Mouse (Mus musculus): ENCODE data around the gene Smyd3. TPM values are rescaled to one million over a fixed set of nuclear protein-coding genes. Genes with fewer than 3 reads are reported as not detected.

The Smyd3 gene
- polyA plus RNA-seq, 1 experiment from 2014 or later: 9.5 TPM

- Histone ChIP-seq H3K27ac (no peak overlapping the region), H3K9ac (no peak overlapping the region), H3K27me3 (replicated peaks) (no peaks in the 10 kb centered on the region), H3K4me2 (no peak overlapping the region), H3K36me3 (no peaks in the 10 kb centered on the region), H3K9me3 (replicated peaks) (no peaks in the 10 kb centered on the region), H3K4me1 (no peaks in the 10 kb centered on the region), H3K4me3 (no peak overlapping the region)
- WGBS (ENCODE audit: insufficient replicate concordance): 67% methylated on average over 2 of the region's 2 CpGs
- ATAC-seq: no peak
Measured at GRCm38 (mm10) chr1:179446845-179447212, 71.0 kb downstream of the Smyd3 start.

DNA sequence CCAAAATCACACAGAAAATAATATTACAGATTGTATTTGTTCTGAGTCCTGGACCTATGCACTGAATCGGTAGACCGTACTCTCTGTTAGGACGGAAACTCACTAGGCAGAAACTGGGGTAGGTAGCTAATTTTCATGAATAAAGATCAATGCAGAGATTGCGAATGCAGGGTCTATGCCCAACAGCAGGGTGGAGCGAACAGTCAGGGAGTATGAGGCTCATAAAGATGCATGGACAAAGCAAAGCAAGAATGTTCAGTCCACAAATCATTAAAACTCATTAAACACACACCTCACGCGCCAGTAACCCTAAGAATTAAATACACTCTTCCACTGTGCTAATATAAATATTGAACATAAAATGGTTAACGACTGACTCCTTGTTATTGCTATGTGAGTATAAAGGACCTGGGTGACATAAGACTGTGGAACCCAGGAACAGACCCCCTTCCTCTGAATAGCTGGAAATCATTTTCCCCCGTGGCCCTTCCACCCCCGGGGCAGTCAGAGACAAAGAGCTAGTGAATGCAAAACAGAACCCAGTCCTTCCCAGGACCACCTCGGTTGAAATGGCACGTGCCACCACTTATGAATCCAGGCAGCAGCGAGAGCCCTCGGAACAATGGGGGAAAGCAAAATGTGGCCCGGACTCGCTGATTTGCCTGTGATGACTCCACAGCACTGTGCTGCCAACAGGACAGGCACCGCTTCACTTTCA is 71.6 kb downstream of the Smyd3 start:
- no peaks in the 10 kb centered on the region for H3K9me3 ChIP-seq (replicated peaks)
- WGBS (ENCODE audit: insufficient replicate concordance): 72% methylated on average over 17 of the region's 17 CpGs
- no peaks in the 10 kb centered on the region for H3K4me1 ChIP-seq
- H3K27me3 ChIP-seq (replicated peaks): no peaks in the 10 kb centered on the region
- ATAC-seq: no peak
- no peak overlapping the region for H3K4me2 ChIP-seq
- no peaks in the 10 kb centered on the region for H3K36me3 ChIP-seq
- no peak overlapping the region for H3K27ac ChIP-seq
- H3K4me3 ChIP-seq: no peak overlapping the region
- H3K9ac ChIP-seq: no peak overlapping the region

GRCm38 (mm10) chr1:179443835-179444234 is 74.0 kb downstream of the Smyd3 start:
- Histone ChIP-seq H3K9ac (no peak overlapping the region), H3K36me3 (no peaks in the 10 kb centered on the region), H3K27me3 (replicated peaks) (no peaks in the 10 kb centered on the region), H3K4me3 (no peak overlapping the region), H3K4me2 (no peak overlapping the region), H3K4me1 (no peaks in the 10 kb centered on the region), H3K27ac (no peak overlapping the region), H3K9me3 (replicated peaks) (no peaks in the 10 kb centered on the region)
- WGBS (ENCODE audit: insufficient replicate concordance): 72% methylated on average over 13 of the region's 13 CpGs
- ATAC-seq: no peak

GRCm38 (mm10) chr1:179443423-179443822 is 74.4 kb downstream of the Smyd3 start:
- Histone ChIP-seq H3K27ac (no peak overlapping the region), H3K9me3 (replicated peaks) (no peaks in the 10 kb centered on the region), H3K36me3 (no peaks in the 10 kb centered on the region), H3K4me3 (no peak overlapping the region), H3K27me3 (replicated peaks) (no peaks in the 10 kb centered on the region), H3K4me1 (no peaks in the 10 kb centered on the region), H3K4me2 (no peak overlapping the region), H3K9ac (no peak overlapping the region)
- no peak for ATAC-seq
- WGBS (ENCODE audit: insufficient replicate concordance): 57% methylated on average over 8 of the region's 8 CpGs

DNA sequence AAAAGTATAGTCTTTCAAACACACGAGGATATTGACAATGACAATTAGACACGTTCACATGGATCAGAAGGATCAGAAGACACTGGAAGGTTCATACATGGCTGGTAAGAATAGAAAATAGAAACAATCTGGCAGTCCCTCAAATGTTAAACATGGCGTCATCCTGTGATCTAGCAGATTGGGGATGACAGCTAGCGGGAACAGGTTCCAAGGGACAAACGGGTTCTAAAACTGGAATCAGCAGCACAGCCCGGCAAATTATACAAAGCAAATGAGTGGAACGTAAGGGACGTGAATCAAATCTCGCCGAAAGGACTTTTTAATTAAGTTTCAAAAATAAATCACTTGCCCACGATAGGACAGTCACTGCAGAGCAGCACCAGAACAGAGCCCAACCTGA is 81.2 kb downstream of the Smyd3 start:
- Histone ChIP-seq H3K27me3 (replicated peaks) (no peaks in the 10 kb centered on the region), H3K4me2 (no peak overlapping the region), H3K27ac (no peak overlapping the region), H3K9ac (no peak overlapping the region), H3K36me3 (no peaks in the 10 kb centered on the region), H3K4me3 (no peak overlapping the region), H3K9me3 (replicated peaks) (no peaks in the 10 kb centered on the region), H3K4me1 (no peaks in the 10 kb centered on the region)
- ATAC-seq: no peak
- WGBS (ENCODE audit: insufficient replicate concordance): 82% methylated on average over 11 of the region's 11 CpGs

GRCm38 (mm10) chr1:179434443-179435260 is 83.2 kb downstream of the Smyd3 start:
- H3K4me3 ChIP-seq: no peak overlapping the region
- no peaks in the 10 kb centered on the region for H3K9me3 ChIP-seq (replicated peaks)
- no peaks in the 10 kb centered on the region for H3K27me3 ChIP-seq (replicated peaks)
- no peaks in the 10 kb centered on the region for H3K36me3 ChIP-seq
- H3K4me2 ChIP-seq: no peak overlapping the region
- no peaks in the 10 kb centered on the region for H3K4me1 ChIP-seq
- no peak overlapping the region for H3K9ac ChIP-seq
- 68% methylated on average over 11 of the region's 11 CpGs for WGBS (ENCODE audit: insufficient replicate concordance)
- no peak overlapping the region for H3K27ac ChIP-seq
- ATAC-seq: no peak

- ATAC-seq: no peak
- Histone ChIP-seq H3K9me3 (replicated peaks) (no peaks in the 10 kb centered on the region), H3K4me1 (no peaks in the 10 kb centered on the region), H3K36me3 (no peaks in the 10 kb centered on the region), H3K27me3 (replicated peaks) (no peaks in the 10 kb centered on the region), H3K4me2 (no peak overlapping the region), H3K27ac (no peak overlapping the region), H3K9ac (no peak overlapping the region), H3K4me3 (no peak overlapping the region)
- WGBS (ENCODE audit: insufficient replicate concordance): 70% methylated on average over 7 of the region's 7 CpGs
Measured at GRCm38 (mm10) chr1:179433828-179434227, 84.0 kb downstream of the Smyd3 start.

DNA sequence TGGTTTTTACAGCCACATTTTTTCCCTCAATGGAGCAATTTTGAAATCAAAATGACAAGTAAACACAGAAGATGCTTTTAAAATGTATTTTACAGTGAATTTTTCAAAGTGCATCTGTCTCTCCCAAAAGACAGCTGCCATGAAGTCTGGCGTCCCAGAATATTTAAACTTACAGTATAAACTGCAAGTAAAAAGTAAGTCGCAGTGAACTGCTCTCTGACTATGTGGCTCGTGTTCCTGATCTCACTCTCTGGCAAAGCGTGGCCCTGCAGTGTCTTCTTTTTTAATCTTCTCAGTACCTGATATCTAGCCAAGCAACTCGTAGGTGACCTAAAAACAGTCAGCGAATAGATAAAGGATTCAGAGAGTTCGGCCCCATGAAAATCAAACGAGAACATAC is 84.5 kb downstream of the Smyd3 start:
- H3K27me3 ChIP-seq (replicated peaks): no peaks in the 10 kb centered on the region
- WGBS (ENCODE audit: insufficient replicate concordance): 64% methylated on average over 8 of the region's 8 CpGs
- no peak overlapping the region for H3K9ac ChIP-seq
- no peaks in the 10 kb centered on the region for H3K9me3 ChIP-seq (replicated peaks)
- no peak overlapping the region for H3K27ac ChIP-seq
- no peak for ATAC-seq
- H3K4me1 ChIP-seq: no peaks in the 10 kb centered on the region
- no peak overlapping the region for H3K4me2 ChIP-seq
- H3K4me3 ChIP-seq: no peak overlapping the region
- no peaks in the 10 kb centered on the region for H3K36me3 ChIP-seq

GRCm38 (mm10) chr1:179430077-179430476 is 87.8 kb downstream of the Smyd3 start:
- Histone ChIP-seq H3K4me3 (no peak overlapping the region), H3K9me3 (replicated peaks) (no peaks in the 10 kb centered on the region), H3K27me3 (replicated peaks) (no peaks in the 10 kb centered on the region), H3K9ac (no peak overlapping the region), H3K36me3 (no peaks in the 10 kb centered on the region), H3K4me2 (no peak overlapping the region), H3K27ac (no peak overlapping the region), H3K4me1 (no peaks in the 10 kb centered on the region)
- 66% methylated on average over 3 of the region's 3 CpGs for WGBS (ENCODE audit: insufficient replicate concordance)
- ATAC-seq: no peak

DNA sequence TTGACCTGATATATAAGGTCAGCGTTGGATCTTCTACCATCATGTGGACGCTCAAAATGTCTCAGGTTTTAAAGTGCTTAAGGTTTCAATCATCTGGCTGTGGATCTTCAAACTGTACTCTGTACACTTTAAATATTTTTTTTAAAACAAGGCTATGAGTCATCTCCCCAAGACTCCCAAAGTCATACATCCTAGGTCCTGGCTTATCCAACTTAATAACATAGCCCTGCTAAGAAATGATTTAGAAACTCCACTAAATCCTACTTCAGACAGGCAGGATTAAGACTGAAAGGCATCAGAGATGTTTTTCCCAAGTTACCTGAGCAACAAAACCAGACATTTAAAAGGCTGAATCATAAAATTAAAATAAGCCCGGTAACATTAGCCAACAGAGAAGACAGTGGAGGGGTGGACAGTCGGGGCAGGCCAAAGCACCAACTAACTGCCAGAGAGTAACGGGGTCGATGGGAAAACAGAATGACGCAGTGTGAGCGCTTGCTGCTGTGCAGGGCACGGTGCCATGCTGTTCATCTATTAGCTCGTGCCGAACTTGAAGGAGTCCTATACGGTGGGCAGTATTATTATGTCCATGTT is 92.9 kb downstream of the Smyd3 start:
- ATAC-seq: no peak
- Histone ChIP-seq H3K4me1 (no peaks in the 10 kb centered on the region), H3K9me3 (replicated peaks) (no peaks in the 10 kb centered on the region), H3K36me3 (no peaks in the 10 kb centered on the region), H3K27me3 (replicated peaks) (no peaks in the 10 kb centered on the region), H3K9ac (no peak overlapping the region), H3K4me3 (no peak overlapping the region), H3K27ac (no peak overlapping the region), H3K4me2 (no peak overlapping the region)
- 80% methylated on average over 12 of the region's 12 CpGs for WGBS (ENCODE audit: insufficient replicate concordance)

DNA sequence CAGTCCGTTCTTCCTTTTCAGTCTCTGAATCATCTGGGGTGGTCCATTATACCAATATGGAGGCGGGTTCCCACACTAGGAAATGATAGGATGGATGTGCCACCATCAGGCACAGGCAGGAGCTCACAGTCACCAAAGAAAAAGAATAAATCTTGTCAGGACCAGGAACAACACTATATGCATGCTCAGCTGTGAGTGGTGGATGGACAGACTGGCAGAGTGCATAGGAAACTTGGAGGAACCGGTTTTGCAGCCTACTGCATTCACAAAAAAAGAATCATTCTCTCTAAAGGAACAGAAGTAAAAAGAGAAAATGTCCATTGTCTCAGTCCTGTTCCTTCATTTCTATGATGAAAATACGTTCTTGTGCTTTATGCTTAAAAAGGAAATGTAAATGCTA is 98.8 kb downstream of the Smyd3 start:
- Histone ChIP-seq H3K4me2 (no peak overlapping the region), H3K9me3 (replicated peaks) (0 out of 2 replicates have a peak, but pooled peaks cover 3% of the 10 kb centered on the region), H3K36me3 (no peaks in the 10 kb centered on the region), H3K27ac (no peak overlapping the region), H3K9ac (no peak overlapping the region), H3K4me3 (no peak overlapping the region), H3K27me3 (replicated peaks) (no peaks in the 10 kb centered on the region), H3K4me1 (no peaks in the 10 kb centered on the region)
- ATAC-seq: no peak
- WGBS (ENCODE audit: insufficient replicate concordance): 47% methylated on average over 4 of the region's 4 CpGs

DNA sequence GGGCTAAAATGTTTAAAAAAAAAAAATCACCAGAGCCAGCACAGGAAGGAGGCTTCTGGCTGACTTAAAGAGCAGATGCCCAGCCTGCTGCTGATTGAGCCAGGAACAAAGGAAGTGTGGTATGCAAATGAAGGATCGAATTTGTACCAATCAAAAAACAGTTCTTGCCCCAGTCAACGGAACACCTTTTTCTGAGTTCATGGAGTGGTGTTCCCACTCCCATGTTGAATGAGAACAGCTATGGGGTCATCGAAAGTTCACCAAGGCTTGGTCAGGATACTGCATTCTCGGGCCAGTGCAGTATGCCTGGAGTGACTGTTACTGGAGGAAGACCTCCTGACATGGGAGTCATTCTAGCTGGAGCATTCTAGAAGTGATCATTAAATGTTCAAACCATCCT is 109.8 kb downstream of the Smyd3 start:
- no peaks in the 10 kb centered on the region for H3K4me1 ChIP-seq
- H3K4me3 ChIP-seq: no peak overlapping the region
- H3K27ac ChIP-seq: no peak overlapping the region
- peaks cover 18% of the 10 kb centered on the region for H3K36me3 ChIP-seq
- H3K4me2 ChIP-seq: no peak overlapping the region
- H3K9me3 ChIP-seq (replicated peaks): no peaks in the 10 kb centered on the region
- no peaks in the 10 kb centered on the region for H3K27me3 ChIP-seq (replicated peaks)
- no peak for ATAC-seq
- 80% methylated on average over 4 of the region's 4 CpGs for WGBS (ENCODE audit: insufficient replicate concordance)
- no peak overlapping the region for H3K9ac ChIP-seq

Data from liver, embryonic 12.5 days (tissue).